Mouse (Mus musculus): Measurements from ENCODE around the gene Gpt2. TPM values are rescaled to one million over a fixed set of nuclear protein-coding genes. Genes with fewer than 3 reads are reported as not detected.

Gene Gpt2
- polyA plus RNA-seq, 1 experiment = 29.1 TPM

DNA sequence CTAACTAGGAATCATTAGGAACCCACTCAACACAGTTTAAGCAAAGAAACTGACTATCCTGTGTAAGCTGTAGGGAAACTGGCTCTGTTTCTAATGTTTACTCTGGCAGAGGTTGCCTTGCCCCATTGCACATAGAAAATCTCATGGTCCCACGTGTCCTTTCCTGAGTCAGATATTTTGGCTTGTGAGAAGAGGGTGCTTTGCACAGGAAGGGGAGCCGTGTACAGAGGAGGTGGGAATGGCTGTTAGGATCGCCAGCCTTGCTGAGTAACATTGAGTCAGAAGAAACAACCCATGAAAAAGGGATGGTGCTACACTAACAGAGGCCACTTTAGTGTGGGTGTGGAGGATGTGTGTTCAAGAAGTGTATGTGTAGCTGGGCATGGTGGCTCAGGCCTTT, 36.6 kb downstream of the Gpt2 start:
- H3K4me1 ChIP-seq (ENCODE audit: control insufficient read depth, insufficient read depth, low read length) = no peaks in the 10 kb centered on the region
- TF ChIP-seq POLR2A (IDR thresholded peaks at IDR 0.05; ENCODE audit: insufficient read depth, low read length) (no peak), EP300 (IDR thresholded peaks at IDR 0.05; ENCODE audit: insufficient read depth, low read depth, low read length) (no peak), CTCF (IDR thresholded peaks at IDR 0.05; ENCODE audit: low read depth, low read length) (no peak)
- H3K36me3 ChIP-seq (ENCODE audit: control insufficient read depth, insufficient read depth, low read length, poor library complexity, severe bottlenecking) = peaks cover 23% of the 10 kb centered on the region
- no peak overlapping the region for H3K9ac ChIP-seq (ENCODE audit: low read depth, poor library complexity, severe bottlenecking)
- no peak overlapping the region for H3K4me3 ChIP-seq (ENCODE audit: low read depth, low read length)
- H3K9me3 ChIP-seq (replicated peaks; ENCODE audit: control insufficient read depth, insufficient read depth, low read length, poor library complexity, severe bottlenecking) = no peaks in the 10 kb centered on the region; the same call in 1 of the 2 replicates
- H3K27ac ChIP-seq (ENCODE audit: insufficient read depth, low read length) = no peak overlapping the region
- no peaks in the 10 kb centered on the region for H3K27me3 ChIP-seq (ENCODE audit: control insufficient read depth, insufficient read depth, low read length, poor library complexity, severe bottlenecking)

DNA sequence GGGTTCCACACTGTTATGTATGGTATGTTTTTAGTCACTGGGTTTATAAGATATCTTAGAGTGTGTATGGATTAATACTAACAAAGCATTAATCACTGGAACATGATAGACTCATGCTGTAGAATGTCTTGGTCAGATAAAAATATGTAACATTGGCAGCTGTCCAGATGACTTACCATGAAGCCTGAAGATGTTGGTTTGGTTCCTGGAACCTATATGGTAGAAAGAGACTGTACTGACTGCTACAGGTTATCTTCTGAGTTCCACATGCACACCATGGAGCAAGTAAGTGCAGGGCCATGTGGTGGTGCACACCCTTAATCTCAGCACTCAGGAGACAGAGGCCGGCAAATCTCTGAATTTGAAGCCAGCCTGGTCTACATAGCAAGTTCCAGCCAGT, 38.3 kb downstream of the Gpt2 start:
- Histone ChIP-seq H3K4me1 (ENCODE audit: control insufficient read depth, insufficient read depth, low read length) (no peaks in the 10 kb centered on the region), H3K36me3 (ENCODE audit: control insufficient read depth, insufficient read depth, low read length, poor library complexity, severe bottlenecking) (peaks cover 16% of the 10 kb centered on the region), H3K27ac (ENCODE audit: insufficient read depth, low read length) (no peak overlapping the region), H3K9me3 (replicated peaks; ENCODE audit: control insufficient read depth, insufficient read depth, low read length, poor library complexity, severe bottlenecking) (no peaks in the 10 kb centered on the region; the same call in 1 of the 2 replicates), H3K9ac (ENCODE audit: low read depth, poor library complexity, severe bottlenecking) (no peak overlapping the region), H3K27me3 (ENCODE audit: control insufficient read depth, insufficient read depth, low read length, poor library complexity, severe bottlenecking) (no peaks in the 10 kb centered on the region), H3K4me3 (ENCODE audit: low read depth, low read length) (no peak overlapping the region)
- TF ChIP-seq POLR2A (IDR thresholded peaks at IDR 0.05; ENCODE audit: insufficient read depth, low read length) (no peak), CTCF (IDR thresholded peaks at IDR 0.05; ENCODE audit: low read depth, low read length) (no peak), EP300 (IDR thresholded peaks at IDR 0.05; ENCODE audit: insufficient read depth, low read depth, low read length) (no peak)

DNA sequence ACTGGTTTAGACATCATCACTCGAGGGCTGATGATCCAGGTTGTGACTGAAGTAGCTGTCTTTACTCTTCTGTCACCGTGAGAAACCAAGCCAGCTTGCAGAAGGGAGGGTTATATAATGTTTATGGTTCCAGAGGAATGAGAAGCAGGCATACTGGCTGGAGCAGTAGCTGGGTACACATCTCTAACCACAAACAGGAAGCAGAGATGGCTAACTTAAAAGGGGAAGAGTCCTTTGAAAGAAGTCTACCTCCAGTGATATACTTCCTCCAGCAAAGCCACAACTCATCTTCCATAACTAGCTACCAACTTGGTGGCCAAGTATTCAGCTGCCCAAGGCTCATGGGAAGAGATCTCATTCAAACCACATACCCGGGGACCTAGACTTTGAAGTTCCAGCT, 39.1 kb downstream of the Gpt2 start:
- Histone ChIP-seq H3K36me3 (ENCODE audit: control insufficient read depth, insufficient read depth, low read length, poor library complexity, severe bottlenecking) (peaks cover 16% of the 10 kb centered on the region), H3K9me3 (replicated peaks; ENCODE audit: control insufficient read depth, insufficient read depth, low read length, poor library complexity, severe bottlenecking) (no peaks in the 10 kb centered on the region; the same call in 1 of the 2 replicates), H3K27ac (ENCODE audit: insufficient read depth, low read length) (no peak overlapping the region), H3K4me1 (ENCODE audit: control insufficient read depth, insufficient read depth, low read length) (no peaks in the 10 kb centered on the region), H3K27me3 (ENCODE audit: control insufficient read depth, insufficient read depth, low read length, poor library complexity, severe bottlenecking) (no peaks in the 10 kb centered on the region), H3K4me3 (ENCODE audit: low read depth, low read length) (no peak overlapping the region), H3K9ac (ENCODE audit: low read depth, poor library complexity, severe bottlenecking) (no peak overlapping the region)
- no peak for TF ChIP-seq EP300 (IDR thresholded peaks at IDR 0.05; ENCODE audit: insufficient read depth, low read depth, low read length)
- no peak for TF ChIP-seq POLR2A (IDR thresholded peaks at IDR 0.05; ENCODE audit: insufficient read depth, low read length)
- no peak for TF ChIP-seq CTCF (IDR thresholded peaks at IDR 0.05; ENCODE audit: low read depth, low read length)

DNA sequence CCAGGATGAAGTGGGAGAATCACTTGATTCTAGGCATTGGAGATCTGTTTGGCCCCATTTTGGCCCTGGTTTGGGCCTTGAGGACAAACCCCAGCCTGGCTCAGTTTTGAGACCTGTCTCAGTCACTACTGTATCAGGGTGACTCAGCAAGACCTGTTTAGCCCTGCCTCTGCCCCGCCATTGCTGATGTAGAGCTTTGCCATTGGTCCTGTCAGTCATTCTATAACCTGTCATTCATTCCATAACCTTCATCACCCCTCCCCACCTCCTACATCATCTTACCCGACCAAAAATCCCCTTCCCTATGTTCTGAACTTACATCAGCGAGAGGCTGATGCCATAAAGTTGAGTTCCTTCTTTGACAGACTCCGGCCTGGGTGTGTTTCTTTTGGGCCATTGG, 40.5 kb downstream of the Gpt2 start:
- peaks cover 28% of the 10 kb centered on the region for H3K36me3 ChIP-seq (ENCODE audit: control insufficient read depth, insufficient read depth, low read length, poor library complexity, severe bottlenecking)

DNA sequence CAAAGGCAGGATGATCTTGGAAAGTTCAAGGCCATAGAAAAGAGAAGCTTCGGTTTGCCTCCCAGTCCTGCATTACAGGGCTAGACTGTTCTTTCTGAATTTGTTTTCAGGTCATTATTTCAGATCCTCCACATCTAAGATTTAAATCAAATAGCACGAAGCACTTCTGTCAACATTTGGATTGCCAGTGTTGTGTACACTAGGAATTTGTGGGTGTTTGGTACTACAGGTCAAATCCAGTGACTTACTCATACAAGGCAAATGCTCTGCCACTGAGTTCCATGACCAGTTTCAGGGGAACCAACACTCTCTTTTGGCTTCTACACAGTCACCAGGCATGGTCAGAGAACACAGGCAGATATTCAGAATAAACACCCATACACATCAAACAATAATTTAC, 41.1 kb downstream of the Gpt2 start:
- Histone ChIP-seq H3K27me3 (ENCODE audit: control insufficient read depth, insufficient read depth, low read length, poor library complexity, severe bottlenecking) (no peaks in the 10 kb centered on the region), H3K36me3 (ENCODE audit: control insufficient read depth, insufficient read depth, low read length, poor library complexity, severe bottlenecking) (peaks cover 34% of the 10 kb centered on the region), H3K27ac (ENCODE audit: insufficient read depth, low read length) (peak overlapping the region; percentile 67), H3K9me3 (replicated peaks; ENCODE audit: control insufficient read depth, insufficient read depth, low read length, poor library complexity, severe bottlenecking) (no peaks in the 10 kb centered on the region; the same call in 1 of the 2 replicates), H3K4me3 (ENCODE audit: low read depth, low read length) (no peak overlapping the region), H3K9ac (ENCODE audit: low read depth, poor library complexity, severe bottlenecking) (no peak overlapping the region), H3K4me1 (ENCODE audit: control insufficient read depth, insufficient read depth, low read length) (no peaks in the 10 kb centered on the region)
- TF ChIP-seq CTCF (IDR thresholded peaks at IDR 0.05; ENCODE audit: low read depth, low read length) (no peak), POLR2A (IDR thresholded peaks at IDR 0.05; ENCODE audit: insufficient read depth, low read length) (no peak), EP300 (IDR thresholded peaks at IDR 0.05; ENCODE audit: insufficient read depth, low read depth, low read length) (no peak)

More for the DNA sequence above, 40.5 kb downstream of the Gpt2 start:
- H3K27me3 ChIP-seq (ENCODE audit: control insufficient read depth, insufficient read depth, low read length, poor library complexity, severe bottlenecking) = no peaks in the 10 kb centered on the region
- H3K9me3 ChIP-seq (replicated peaks; ENCODE audit: control insufficient read depth, insufficient read depth, low read length, poor library complexity, severe bottlenecking) = no peaks in the 10 kb centered on the region; the same call in 1 of the 2 replicates
- peak overlapping the region; percentile 67 for H3K27ac ChIP-seq (ENCODE audit: insufficient read depth, low read length)
- no peaks in the 10 kb centered on the region for H3K4me1 ChIP-seq (ENCODE audit: control insufficient read depth, insufficient read depth, low read length)
- TF ChIP-seq EP300 (IDR thresholded peaks at IDR 0.05; ENCODE audit: insufficient read depth, low read depth, low read length) = peak; percentile 83
- no peak for TF ChIP-seq CTCF (IDR thresholded peaks at IDR 0.05; ENCODE audit: low read depth, low read length)
- TF ChIP-seq POLR2A (IDR thresholded peaks at IDR 0.05; ENCODE audit: insufficient read depth, low read length) = no peak
- H3K9ac ChIP-seq (ENCODE audit: low read depth, poor library complexity, severe bottlenecking) = no peak overlapping the region
- no peak overlapping the region for H3K4me3 ChIP-seq (ENCODE audit: low read depth, low read length)

DNA sequence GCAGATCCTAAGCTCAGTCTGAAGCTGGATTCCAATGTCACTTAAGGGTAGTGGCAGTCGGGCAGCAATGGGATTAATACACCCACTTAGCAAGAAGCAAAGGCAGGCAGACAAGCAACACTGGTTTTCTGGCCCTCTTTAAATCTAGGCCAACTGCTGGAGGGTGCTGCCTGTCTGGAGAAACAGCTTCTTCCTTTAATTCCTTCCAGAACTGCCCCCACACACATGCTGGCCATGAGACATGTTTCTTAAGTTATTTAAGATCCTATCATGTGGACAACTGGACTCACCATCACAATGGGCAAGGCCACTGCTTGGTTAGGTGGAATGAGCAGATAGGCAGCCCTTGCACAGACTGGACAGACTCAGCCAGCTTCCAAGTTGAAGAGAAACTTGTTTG, 41.8 kb downstream of the Gpt2 start:
- TF ChIP-seq EP300 (IDR thresholded peaks at IDR 0.05; ENCODE audit: insufficient read depth, low read depth, low read length) (no peak), POLR2A (IDR thresholded peaks at IDR 0.05; ENCODE audit: insufficient read depth, low read length) (no peak), CTCF (IDR thresholded peaks at IDR 0.05; ENCODE audit: low read depth, low read length) (no peak)
- Histone ChIP-seq H3K9ac (ENCODE audit: low read depth, poor library complexity, severe bottlenecking) (no peak overlapping the region), H3K4me1 (ENCODE audit: control insufficient read depth, insufficient read depth, low read length) (no peaks in the 10 kb centered on the region), H3K9me3 (replicated peaks; ENCODE audit: control insufficient read depth, insufficient read depth, low read length, poor library complexity, severe bottlenecking) (no peaks in the 10 kb centered on the region; the same call in 1 of the 2 replicates), H3K4me3 (ENCODE audit: low read depth, low read length) (no peak overlapping the region), H3K27ac (ENCODE audit: insufficient read depth, low read length) (no peak overlapping the region), H3K27me3 (ENCODE audit: control insufficient read depth, insufficient read depth, low read length, poor library complexity, severe bottlenecking) (no peaks in the 10 kb centered on the region), H3K36me3 (ENCODE audit: control insufficient read depth, insufficient read depth, low read length, poor library complexity, severe bottlenecking) (peaks cover 41% of the 10 kb centered on the region)
